Mouse (Mus musculus): ENCODE data around the gene Fah. TPM values are rescaled to one million over a fixed set of nuclear protein-coding genes. Genes with fewer than 3 reads are reported as not detected.

Gene Fah
- total RNA-seq (2021) = 10 to 100 TPM; 59.6 to 77.1 TPM
- long read RNA-seq, experiment 1, transcript Fah-201 (14 exons, 1,585 nt) = major isoform, 27 of 44 reads
- long read RNA-seq, experiment 1, partial matches to known transcripts = 1 of 44 reads
- long read RNA-seq, experiment 1, other reads (novel, unspliced or antisense) = 16 of 44 reads
- long read RNA-seq, experiment 2, transcript Fah-201 (14 exons, 1,585 nt) = major isoform, 85 of 114 reads
- long read RNA-seq, experiment 2, partial matches to known transcripts = 11 of 114 reads
- long read RNA-seq, experiment 2, other reads (novel, unspliced or antisense) = 18 of 114 reads

- peak; percentile 29 to 48 for DNase-seq (ENCODE audit: low spot score in 2 of 2)
Observed at GRCm38 (mm10) chr7:84606293-84606749, at the start of gene Fah. TSS of gene Fah (minus strand) at chr7:84606722.

DNA sequence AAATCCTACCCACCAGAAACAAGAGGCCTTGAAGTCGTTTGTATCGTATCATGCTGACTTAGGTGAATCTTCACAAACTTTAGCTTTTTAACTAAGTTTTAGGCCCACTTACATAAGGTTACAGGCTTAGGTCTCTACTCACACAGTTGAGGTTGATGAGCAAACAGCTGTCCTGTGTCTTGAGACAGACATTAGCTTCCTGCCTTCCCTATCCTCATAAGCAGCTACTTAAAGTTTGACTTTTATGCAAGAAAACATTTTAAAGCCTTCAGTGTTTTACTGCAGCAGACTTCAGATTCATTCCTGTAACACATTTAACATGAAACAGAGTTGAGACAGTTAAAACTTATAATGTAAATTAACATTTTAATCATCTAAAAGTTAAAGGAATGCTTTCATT is 46.2 kb upstream of the Fah start:
- DNase-seq (ENCODE audit: low spot score in 2 of 2) = no peak

DNA sequence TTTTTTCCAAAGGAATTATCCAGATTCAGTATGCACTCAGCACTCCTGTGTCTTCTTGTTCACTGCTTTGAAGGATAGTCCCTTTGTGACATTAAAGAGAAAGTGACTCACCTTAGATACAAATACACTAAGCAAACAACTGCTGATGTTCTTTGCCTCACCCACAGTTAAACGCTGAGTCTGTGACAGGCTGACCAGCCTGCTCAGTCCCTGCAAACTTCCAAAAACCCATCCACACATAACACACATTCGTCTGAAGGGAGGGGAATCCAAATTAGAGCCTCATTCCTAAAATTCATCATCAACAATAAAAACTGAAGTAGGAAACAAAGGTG is 45.4 kb upstream of the Fah start:
- DNase-seq (ENCODE audit: low spot score in 2 of 2) = no peak

DNA sequence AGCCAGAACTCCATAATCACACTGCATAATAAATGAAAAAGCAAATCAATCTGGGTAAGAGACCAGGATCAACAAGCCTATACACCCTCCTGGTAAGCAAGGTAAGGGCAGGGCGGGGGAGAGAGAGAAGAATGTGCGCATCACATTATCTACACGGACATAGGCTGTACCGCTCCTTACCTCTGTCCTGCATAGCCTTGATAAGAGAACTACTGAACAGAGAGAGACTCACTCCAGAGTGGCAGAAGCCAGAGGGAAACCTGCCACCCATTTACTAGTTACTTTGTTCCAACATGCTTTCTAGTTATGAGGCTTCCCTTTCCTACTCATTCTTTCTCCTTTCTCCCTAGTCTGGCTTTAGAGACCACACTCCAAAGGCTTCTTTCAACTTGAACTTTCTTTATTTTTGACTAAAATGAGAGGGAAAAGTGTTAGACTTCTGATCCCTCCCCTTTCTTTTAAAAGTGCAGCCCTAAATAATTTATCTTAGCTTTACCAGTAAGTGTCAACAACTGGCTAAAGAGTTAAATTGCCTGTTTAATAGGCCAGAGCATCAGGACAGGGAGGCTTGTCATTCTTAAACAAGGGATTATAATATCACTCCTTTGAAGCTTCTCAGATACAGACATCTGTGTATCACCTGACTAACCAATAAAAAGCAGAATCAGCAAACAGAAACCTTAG is 44.9 kb upstream of the Fah start:
- no peak for DNase-seq (ENCODE audit: low spot score in 2 of 2)

GRCm38 (mm10) chr7:84649016-84649415 is 42.5 kb upstream of the Fah start:
- no peak for DNase-seq (ENCODE audit: low spot score in 2 of 2)

DNA sequence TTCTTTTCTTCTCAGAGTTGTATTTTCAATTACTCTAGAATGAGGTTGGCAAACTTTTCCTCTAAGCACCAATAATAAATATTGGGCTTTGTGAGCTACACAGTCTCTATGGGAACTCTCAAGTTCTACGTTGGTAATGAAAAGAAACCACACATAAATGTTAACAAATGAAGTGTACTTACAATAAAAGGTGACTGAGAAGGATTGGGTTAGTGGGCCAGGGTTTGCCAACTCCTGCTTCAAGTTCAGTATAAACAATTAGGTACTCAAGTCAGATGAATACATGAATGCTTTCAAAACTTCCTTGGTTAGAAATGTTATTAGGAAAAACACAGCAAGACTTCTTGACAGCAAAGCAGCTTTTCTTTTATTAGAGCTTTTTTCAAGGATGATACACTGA is 39.7 kb upstream of the Fah start:
- no peak for DNase-seq (ENCODE audit: low spot score in 2 of 2)

- no peak for DNase-seq (ENCODE audit: low spot score in 2 of 2)
Observed at GRCm38 (mm10) chr7:84643270-84643998, 36.9 kb upstream of the Fah start.

- DNase-seq (ENCODE audit: low spot score in 2 of 2) = no peak
Observed at GRCm38 (mm10) chr7:84642159-84642928, 35.8 kb upstream of the Fah start.

- no peak for DNase-seq (ENCODE audit: low spot score in 2 of 2)
Observed at GRCm38 (mm10) chr7:84636939-84637338, 30.4 kb upstream of the Fah start.

GRCm38 (mm10) chr7:84631878-84632277 is 25.4 kb upstream of the Fah start:
- no peak for DNase-seq (ENCODE audit: low spot score in 2 of 2)

DNA sequence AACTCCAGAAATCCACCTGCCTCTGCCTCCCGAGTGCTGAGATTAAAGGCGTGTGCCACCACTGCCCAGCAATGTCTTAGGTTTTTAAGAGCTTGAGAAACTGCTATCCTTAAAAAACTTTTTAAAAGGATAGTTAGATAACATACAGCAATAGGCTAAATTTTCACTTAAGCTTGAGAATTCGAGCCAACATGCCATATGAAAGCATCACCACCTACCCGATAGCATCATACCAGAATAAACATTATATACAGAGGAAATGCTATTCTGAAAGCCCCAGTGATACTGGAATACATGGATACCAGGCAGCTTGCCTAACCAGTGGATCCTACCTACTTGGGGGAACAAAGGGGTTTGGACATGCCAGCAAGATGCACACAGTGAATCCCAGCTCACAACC is 17.2 kb upstream of the Fah start:
- DNase-seq (ENCODE audit: low spot score in 2 of 2) = no peak

DNA sequence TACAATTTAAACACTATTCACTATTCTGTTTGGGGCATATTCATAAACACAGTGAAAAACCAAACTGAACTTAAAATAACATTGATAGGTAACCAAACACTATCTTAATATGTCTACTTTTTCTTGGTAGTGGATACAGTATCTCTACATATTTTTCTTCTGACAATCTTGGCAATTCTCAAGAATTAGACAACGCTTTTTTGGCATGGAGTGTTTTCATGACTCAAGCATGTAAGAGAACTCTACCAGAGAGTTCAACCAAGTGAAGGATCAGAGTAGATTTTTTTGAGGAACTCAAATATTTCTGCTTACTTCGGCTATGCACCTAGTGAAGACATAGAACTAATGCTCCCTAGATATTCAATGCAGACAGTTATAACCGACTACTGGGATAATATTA is 14.4 kb upstream of the Fah start:
- DNase-seq (ENCODE audit: low spot score in 2 of 2) = no peak

GRCm38 (mm10) chr7:84618951-84619350 is 12.4 kb upstream of the Fah start:
- no peak for DNase-seq (ENCODE audit: low spot score in 2 of 2)

GRCm38 (mm10) chr7:84612445-84612844 is 5.9 kb upstream of the Fah start:
- DNase-seq (ENCODE audit: low spot score in 2 of 2) = no peak

DNA sequence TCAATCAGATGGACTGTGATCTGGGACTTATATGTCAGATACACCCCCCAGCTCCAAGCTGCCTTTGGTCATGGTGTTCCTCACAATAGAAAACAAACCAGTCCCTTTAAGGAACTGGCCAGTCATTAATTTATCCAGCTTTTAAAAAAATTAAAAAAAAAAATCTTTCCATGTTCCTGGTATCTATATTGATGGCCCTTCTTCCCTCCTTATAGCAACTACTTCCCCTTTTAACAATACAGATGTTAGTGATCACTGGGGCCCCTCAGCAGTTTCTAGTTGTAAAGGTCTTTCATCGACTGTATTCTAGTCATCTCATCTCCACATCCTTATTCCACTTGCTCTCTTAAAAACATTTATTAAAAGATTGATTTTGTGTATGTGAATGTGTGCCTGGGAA is 5.1 kb upstream of the Fah start:
- DNase-seq (ENCODE audit: low spot score in 2 of 2) = no peak

GRCm38 (mm10) chr7:84605704-84606292 is 724 bp downstream of the Fah start:
- peak; percentile 79 to 82 for DNase-seq (ENCODE audit: low spot score in 2 of 2)

- DNase-seq (ENCODE audit: low spot score in 2 of 2) = no peak
Observed at GRCm38 (mm10) chr7:84605033-84605687, 1.4 kb downstream of the Fah start.

- no peak for DNase-seq (ENCODE audit: low spot score in 2 of 2)
Observed at GRCm38 (mm10) chr7:84604501-84604900, 2.0 kb downstream of the Fah start.

GRCm38 (mm10) chr7:84601331-84601730 is 5.2 kb downstream of the Fah start:
- DNase-seq (ENCODE audit: low spot score in 2 of 2) = no peak

- DNase-seq (ENCODE audit: low spot score in 2 of 2) = no peak
Observed at GRCm38 (mm10) chr7:84600631-84601030, 5.9 kb downstream of the Fah start.

DNA sequence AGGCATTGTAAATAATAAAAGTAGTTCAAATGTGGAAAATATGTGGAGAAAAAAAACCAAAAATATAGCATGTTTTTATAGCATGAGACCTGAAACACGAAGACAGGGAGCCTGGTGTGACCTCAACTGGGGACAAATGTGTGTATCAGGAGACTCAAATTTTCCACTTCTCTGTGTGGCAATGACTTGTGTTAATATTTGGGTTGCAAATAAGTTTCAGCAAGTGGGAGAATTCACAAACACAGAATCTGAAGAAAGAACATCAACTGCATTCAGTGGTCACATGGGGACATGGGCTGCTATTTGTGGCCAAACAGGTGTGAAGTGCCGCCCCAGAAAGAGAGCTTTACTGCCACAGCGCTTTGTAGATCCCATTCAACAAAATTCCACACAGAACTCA is 9.9 kb downstream of the Fah start:
- DNase-seq (ENCODE audit: low spot score in 2 of 2) = no peak
